Mouse (Mus musculus) left cerebral cortex, adult 18-20 months (tissue): ENCODE results near the gene Prss42. TPM values are rescaled to one million over a fixed set of nuclear protein-coding genes. Genes with fewer than 3 reads are reported as not detected.

Experiments used
- total RNA-seq, 2 experiments: library from RNA; stranded (reverse); gene quantifications; 2 replicates each; pipeline ENCODE4 v1.2.3; 2021

Prss42 gene
- total RNA-seq, 2 experiments from 2014 or later, result not detected

Other genes starting within 250 kb of the Prss42 start
- gene Nradd, start 173.7 kb upstream of the Prss42 start, total RNA-seq, result 1 to 10 TPM; 2.2 to 2.9 TPM
- gene Nbeal2, start 144.0 kb upstream of the Prss42 start, total RNA-seq, result 10 to 100 TPM in 1 of 2 experiments, 1 to 10 TPM in 1; 9.6 to 12.2 TPM
- gene Ccdc12, start 141.7 kb upstream of the Prss42 start, total RNA-seq, result 10 to 100 TPM; 47.2 to 53.9 TPM
- gene Myl3, start 56.3 kb upstream of the Prss42 start, total RNA-seq, result not detected
- 1 to 10 TPM; 5.3 to 6.9 TPM for gene Pth1r, start 51.0 kb upstream of the Prss42 start, total RNA-seq
- gene Prss44, start 15.8 kb downstream of the Prss42 start, total RNA-seq, result not detected
- gene Prss43, start 28.5 kb downstream of the Prss42 start, total RNA-seq, result under 1 TPM in 1 of 2 experiments, not detected in 1; 0.28 TPM
- under 1 TPM; 0.47 to 0.60 TPM for gene Prss45, start 36.4 kb downstream of the Prss42 start, total RNA-seq
- not detected for gene Prss46, start 46.3 kb downstream of the Prss42 start, total RNA-seq
- gene Prss50, start 59.8 kb downstream of the Prss42 start, total RNA-seq, result 1 to 10 TPM; 1.1 to 2.1 TPM
- 10 to 100 TPM; 10.6 to 14.2 TPM for gene Als2cl, start 81.7 kb downstream of the Prss42 start, total RNA-seq
- gene Tmie, start 81.9 kb downstream of the Prss42 start, total RNA-seq, result 1 to 10 TPM; 3.2 to 4.3 TPM
- gene Fam240a, start 118.7 kb downstream of the Prss42 start, total RNA-seq, result not detected
- gene Tdgf1, start 148.0 kb downstream of the Prss42 start, total RNA-seq, result under 1 TPM; 0.26 to 0.52 TPM
- 1 to 10 TPM in 1 of 2 experiments, under 1 TPM in 1; 0.88 to 1.2 TPM for gene Lrrc2, start 153.4 kb downstream of the Prss42 start, total RNA-seq
- under 1 TPM; 0.37 to 0.79 TPM for gene Rtp3, start 192.4 kb downstream of the Prss42 start, total RNA-seq
- under 1 TPM in 1 of 2 experiments, not detected in 1; 0.72 TPM for gene Ltf, start 221.1 kb downstream of the Prss42 start, total RNA-seq